Mouse (Mus musculus) cerebellum, postnatal 14 days (tissue): ENCODE measurements around the gene Smg1.
A peak's percentile ranks its signal among the peaks of the same experiment; 100 is the strongest.

ENCODE experiments used
- DNase-seq, 2 experiments: peaks; one replicate each; pipeline ENCODE4 v3.0.0; 2021; ENCODE audit warnings: mixed read lengths in 2 of 2

The Smg1 gene

GRCm38 (mm10) chr7:118135128-118135527 is 108.3 kb downstream of the Smg1 start:
- DNase-seq = no peak

GRCm38 (mm10) chr7:118129430-118130041 is 113.9 kb downstream of the Smg1 start, which contains the start of gene Arl6ip1:
TSS of gene Arl6ip1 (minus strand) at chr7:118129662.
- DNase-seq = peak; percentile 95 to 96

GRCm38 (mm10) chr7:118128925-118129429 is 114.5 kb downstream of the Smg1 start:
- peak; percentile 48 to 51 for DNase-seq

GRCm38 (mm10) chr7:118126219-118126875 is 117.1 kb downstream of the Smg1 start:
- DNase-seq = no peak

- DNase-seq = no peak
Observed at GRCm38 (mm10) chr7:118125736-118126135, 117.7 kb downstream of the Smg1 start.

GRCm38 (mm10) chr7:118123512-118124411 is 119.7 kb downstream of the Smg1 start:
- DNase-seq = no peak

- no peak for DNase-seq
Observed at GRCm38 (mm10) chr7:118122235-118122634, 121.2 kb downstream of the Smg1 start.

- no peak for DNase-seq
Observed at GRCm38 (mm10) chr7:118120654-118121053, 122.8 kb downstream of the Smg1 start.

GRCm38 (mm10) chr7:118119946-118120345 is 123.5 kb downstream of the Smg1 start:
- DNase-seq = no peak

GRCm38 (mm10) chr7:118119142-118119541 is 124.3 kb downstream of the Smg1 start:
- no peak for DNase-seq

- DNase-seq = no peak
Observed at GRCm38 (mm10) chr7:118118426-118118825, 125.0 kb downstream of the Smg1 start.

GRCm38 (mm10) chr7:118117539-118118210 is 125.8 kb downstream of the Smg1 start:
- no peak for DNase-seq

GRCm38 (mm10) chr7:118116787-118117538 is 126.5 kb downstream of the Smg1 start:
- no peak for DNase-seq

- DNase-seq = peak; percentile 94 to 96
Observed at GRCm38 (mm10) chr7:118115877-118116568, 127.4 kb downstream of the Smg1 start, which contains the start of gene Rps15a. TSS of gene Rps15a (minus strand) at chr7:118116188.

- no peak for DNase-seq
Observed at GRCm38 (mm10) chr7:118115533-118115876, 128.0 kb downstream of the Smg1 start.

- DNase-seq = no peak
Observed at GRCm38 (mm10) chr7:118113541-118114297, 129.8 kb downstream of the Smg1 start.

- no peak for DNase-seq
Observed at GRCm38 (mm10) chr7:118111128-118111527, 132.3 kb downstream of the Smg1 start.

GRCm38 (mm10) chr7:118107671-118108070 is 135.8 kb downstream of the Smg1 start:
- no peak for DNase-seq

- DNase-seq = no peak
Observed at GRCm38 (mm10) chr7:118104458-118105052, 138.9 kb downstream of the Smg1 start.
